Mouse (Mus musculus) neural tube, embryonic 10.5 days (tissue): ENCODE measurements at regions not wholly inside any gene's neighbourhood (a gene's known extent, or its start where the extent isn't known, plus 50 kb on each side); places are given as distances from the start of the nearest gene placed in this dataset.

Experiments
- DNase-seq: peaks from one replicate; pipeline ENCODE4 v3.0.0-alpha.2; 2017; ENCODE audit warnings: low spot score; ENCODE audit errors: extremely low spot score

DNA sequence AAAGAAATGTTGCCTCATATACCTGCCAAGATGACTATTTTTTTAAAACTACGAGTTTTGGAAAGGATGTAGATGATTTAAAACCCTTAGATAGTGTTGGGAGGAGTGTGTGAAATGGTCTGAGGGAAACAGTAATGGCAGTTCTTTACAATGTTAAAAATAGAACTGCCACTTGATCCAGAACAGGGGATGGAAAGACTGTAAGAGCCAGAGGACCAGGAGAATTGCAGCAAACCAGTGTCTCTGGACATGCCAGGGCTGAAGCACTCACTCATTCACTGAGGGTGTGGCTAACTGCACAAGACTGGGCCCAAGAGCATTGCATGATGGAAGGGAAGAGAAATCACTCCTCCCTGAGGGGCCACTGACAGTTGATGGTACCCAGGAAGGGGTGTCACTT lies 53.9 kb upstream of the Rasgef1b start:
- DNase-seq, result no peak

DNA sequence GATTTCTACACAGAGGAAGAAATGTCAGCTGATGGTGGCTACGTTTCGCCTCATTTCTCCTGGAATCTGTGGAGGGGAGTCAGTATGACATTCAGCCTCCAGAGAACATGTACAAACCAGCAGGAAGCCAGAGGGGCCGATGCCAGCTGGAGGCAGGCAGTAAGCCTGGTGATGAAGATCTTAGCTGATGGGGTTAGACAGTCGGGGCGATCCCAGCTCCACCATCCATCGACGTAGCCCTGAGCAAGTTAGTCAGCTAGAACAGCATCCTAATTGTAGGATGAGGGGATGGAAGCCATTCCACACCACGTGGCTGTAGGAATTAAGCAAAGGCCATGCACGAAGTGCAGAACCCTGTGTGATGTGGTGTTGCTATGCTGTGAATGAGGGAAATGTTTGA lies 57.0 kb upstream of the Rasgef1b start:
- DNase-seq, result no peak

DNA sequence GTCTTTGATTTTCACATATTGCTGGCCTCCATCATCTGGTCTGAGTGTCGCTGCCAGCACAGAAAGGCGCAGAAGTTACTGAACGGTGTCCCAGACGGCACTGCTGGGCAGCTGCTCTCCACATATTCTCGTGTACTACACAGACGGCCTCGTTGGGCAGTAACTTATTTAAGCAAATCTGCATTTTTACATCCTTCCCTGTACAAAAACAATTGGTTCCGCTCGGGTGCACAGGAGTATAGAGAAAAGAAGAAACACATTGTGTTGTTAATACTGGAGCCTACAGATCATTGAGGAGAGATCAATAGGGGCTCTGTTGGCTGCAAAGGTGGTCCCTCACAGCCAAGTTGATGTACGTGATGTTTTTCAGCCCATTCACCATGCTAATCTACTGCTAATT lies 58.4 kb upstream of the Rasgef1b start:
- peak; percentile 35 for DNase-seq

DNA sequence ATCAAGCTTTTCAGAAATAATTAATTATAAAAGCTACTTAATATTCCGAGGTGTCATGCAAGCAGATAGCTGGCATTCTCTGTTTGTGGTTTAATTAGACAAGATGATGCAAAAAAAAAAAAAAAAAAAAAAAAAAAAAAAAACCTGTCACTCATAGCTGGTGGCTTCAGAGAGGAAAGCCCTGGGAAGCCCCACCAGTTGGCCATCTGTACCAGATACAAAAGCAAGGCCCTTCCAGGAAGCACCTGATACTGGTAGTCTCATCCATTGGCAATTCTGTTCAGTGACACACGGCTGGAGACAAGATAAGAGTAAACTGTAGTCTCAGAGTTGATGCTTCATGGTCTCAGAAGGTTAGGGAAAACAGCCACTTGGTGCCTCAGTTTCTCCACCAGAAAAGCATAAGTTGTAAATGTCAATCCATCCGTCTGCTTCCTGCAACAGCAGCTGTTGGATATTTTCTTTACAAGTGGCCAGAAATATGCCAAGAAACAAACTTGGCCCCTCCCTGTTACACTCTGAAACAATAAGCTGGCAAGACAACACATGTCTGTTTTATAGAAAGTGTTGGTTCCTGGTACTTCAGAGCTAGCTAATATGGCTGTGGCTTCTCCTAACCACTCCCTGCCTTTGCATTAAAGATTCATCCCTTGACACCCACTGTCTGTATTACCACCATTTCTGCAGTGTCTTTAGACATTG lies 59.0 kb upstream of the Rasgef1b start:
- DNase-seq, result no peak

GRCm38 (mm10) chr5:99790733-99791132 lies 61.9 kb upstream of the Rasgef1b start:
- DNase-seq, result no peak

GRCm38 (mm10) chr5:99800543-99800942 lies 71.7 kb upstream of the Rasgef1b start:
- DNase-seq, result no peak

DNA sequence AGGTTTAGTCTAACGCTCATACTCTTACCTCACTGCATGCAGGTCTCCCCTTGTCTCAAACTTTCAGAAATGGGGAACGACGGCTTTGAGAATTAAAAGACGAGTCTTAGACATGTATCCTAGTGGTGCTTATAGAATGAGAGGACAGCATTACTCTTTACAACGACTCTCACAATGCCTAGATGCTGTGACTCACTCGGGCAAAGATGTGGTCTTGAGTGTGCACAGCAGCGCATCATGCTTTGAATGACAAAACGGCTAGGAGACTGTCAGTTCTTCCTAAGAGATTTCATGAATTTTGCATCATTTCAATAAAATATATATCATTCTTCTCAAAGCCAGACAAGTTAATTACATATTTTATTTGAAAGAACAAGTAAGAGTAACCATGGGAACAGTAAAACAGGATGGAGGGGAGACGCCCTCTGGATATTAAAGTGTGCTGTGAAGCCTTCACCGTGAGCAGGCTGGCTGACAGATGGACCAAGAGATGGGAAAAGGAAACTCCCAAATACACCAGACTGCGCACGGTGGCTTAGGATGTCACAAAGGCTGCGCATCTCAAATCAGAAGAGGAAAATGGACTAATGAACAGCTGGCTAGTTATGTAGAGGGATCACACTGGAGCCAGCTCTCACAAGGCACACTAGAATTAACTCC lies 73.1 kb upstream of the Rasgef1b start:
- DNase-seq, result no peak

DNA sequence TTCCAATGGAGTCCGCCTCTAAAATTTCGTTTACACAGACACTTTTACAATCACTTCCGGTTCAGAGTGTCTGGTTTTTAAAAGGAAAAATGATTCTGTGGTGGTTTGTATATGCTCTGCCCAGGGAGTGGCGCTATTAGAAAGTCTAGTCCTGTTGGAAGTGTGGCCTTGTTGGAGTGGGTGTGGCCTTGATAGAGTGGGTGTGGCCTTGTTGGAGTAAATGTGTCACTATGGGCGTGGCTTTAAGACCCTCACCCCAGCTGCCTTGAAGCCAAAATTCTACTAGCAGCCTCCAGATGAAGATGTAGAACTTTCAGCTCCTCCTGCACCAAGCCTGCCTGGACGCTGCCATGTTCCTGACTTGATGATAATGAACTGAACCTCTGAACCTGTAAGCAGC lies 79.2 kb upstream of the Vamp9 start:
- DNase-seq, result no peak

DNA sequence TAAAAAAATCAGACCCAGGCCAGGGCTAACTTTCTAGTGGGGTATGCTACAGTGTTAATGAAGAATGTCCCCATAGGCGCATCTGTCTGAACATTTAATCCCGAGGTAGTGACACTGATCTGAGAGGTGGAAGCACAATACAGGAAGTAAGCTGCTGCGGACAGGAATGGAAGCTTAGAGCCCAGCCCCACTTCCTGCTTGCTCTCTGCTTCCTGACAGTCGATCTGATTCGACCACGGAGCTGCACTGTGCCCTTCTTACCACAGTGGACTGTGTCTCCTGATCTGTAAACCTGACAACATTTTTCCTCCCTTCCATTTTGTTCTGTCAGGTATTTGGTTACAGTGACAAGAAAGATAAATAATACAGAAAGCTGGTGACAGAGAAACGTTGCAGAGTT lies 77.5 kb upstream of the Vamp9 start:
- DNase-seq, result no peak

DNA sequence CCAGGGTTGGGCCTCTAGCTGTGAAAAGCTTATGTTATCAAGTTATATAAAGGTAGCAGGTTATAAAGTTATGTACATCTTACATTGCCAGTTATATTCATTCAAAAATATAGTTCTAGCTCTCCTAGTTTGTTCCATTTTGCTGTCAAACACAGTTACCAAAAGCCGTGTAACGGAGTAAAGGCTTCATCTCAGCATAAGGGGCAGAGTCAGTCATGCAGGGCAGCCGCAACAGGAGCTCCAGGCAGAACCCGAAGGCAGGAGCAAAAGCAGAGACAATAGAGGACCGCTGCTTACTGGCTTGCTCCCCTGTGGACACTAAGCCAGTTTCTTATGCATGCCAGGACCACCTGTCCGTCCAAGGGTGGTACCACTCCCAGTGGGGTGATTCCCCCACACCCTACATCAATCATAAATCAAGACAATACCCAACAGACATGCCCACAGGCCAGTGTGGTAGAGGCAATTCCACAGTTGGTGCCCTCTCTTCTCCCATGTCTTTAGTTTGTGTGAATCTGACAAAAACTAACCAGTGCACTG lies 67.7 kb upstream of the Vamp9 start:
- DNase-seq, result no peak

GRCm38 (mm10) chr5:99839661-99840060 lies 66.4 kb upstream of the Vamp9 start:
- no peak for DNase-seq

GRCm38 (mm10) chr5:99840884-99841283 lies 65.2 kb upstream of the Vamp9 start:
- no peak for DNase-seq

GRCm38 (mm10) chr5:99845565-99846255 lies 60.3 kb upstream of the Vamp9 start:
- DNase-seq, result no peak

DNA sequence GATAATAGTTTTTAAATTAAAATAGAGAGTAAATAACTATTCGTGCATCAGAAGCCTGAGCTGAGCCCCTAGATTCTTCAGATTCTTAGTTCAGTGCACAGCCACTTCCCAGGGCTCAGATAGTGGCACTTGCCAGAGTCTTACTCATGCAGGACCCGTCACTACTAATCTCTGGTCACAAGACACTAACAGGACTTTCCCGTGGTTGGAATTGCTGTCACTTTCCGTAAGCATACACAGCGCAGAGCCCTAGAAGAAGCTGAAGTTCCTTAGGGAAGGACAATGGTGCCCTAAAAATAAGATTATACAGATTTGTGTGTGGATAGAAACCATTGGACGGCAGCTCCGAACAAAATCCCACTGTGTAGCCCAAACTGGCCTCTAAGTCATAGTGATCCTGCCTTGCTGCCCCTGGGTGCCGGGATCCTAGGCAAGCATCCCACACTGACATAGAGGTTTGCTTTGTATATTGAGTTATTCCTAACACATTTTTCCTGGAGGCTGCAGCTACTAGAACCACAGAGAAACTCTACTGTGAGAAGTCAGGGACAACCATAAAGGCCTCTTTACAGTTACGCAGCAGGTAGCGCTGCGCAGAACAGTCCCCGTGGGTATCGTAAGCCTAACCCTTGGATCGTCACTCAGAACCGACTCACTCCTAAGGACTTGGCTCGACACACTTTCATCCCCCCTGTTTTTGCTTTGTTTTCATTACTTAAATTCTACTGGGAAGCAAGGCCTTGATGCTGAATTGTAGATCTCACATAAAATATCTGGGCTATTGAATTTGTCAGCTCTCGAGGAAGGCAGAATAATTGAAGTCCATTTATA lies 57.7 kb upstream of the Vamp9 start:
- no peak for DNase-seq

DNA sequence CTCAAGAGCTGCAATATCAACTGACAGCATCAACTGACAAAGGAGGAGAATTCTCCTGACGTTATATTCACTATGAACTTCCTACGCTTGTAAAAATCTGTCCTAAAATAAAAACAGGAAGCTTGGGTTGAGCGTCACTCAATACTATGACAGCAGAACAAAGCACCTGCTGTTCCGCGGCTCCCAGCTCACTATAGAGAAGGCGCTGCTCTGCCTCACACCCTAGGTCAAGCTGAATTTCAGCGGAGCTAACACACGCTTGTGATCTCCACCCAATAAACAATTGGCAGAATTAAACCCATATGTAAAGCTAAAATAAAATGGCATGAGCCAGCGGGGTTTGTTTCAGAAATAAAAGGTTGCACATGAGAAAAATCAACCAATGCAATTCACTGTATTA lies 57.1 kb upstream of the Vamp9 start:
- DNase-seq, result no peak

GRCm38 (mm10) chr5:99852316-99852715 lies 53.7 kb upstream of the Vamp9 start:
- no peak for DNase-seq
